Mouse (Mus musculus) T-helper 17 cell (primary cell): Measurements from ENCODE around the gene 4933415F23Rik.
"Not testable (repeated sequence)": the region's sequence is repeated elsewhere in the genome, so short reads cannot be mapped to it uniquely, and the experiment has no call there.

ENCODE experiments used
- in situ Hi-C, 2 experiments: fragments of 300-600 bp; cut with MboI, MseI; formaldehyde crosslinking; loops; 1 replicate in 1 of 2; 2 replicates in 1 of 2; pipeline ENCODE4 v1.15.1; 2025; ENCODE audit warnings: high pct_unique_total_duplicates in 2 of 2

Gene 4933415F23Rik

DNA sequence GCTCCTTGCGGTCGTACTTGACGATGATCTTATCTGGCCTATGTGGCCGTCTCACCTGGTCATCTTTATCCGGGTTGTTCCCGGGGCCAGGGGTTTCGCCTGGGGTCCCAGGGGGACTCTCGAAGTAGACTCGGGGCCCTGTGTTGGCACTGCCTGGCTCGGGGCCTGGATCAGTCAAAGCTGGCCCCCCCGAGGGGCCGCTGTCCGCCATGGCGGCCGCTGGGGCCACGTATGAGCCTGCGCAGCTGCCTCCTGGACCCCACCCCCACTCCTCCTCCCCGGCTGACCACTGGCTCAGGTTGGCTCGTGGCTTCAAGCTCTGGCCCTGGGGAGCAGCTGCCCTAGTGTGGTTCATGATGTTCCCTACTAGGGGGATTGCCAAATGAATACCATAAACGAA lies at the start of gene 4933415F23Rik:
TSS of gene 4933415F23Rik (minus strand) at position 233 of the 400 bp plus-strand sequence.
- in situ Hi-C loops: no loop called here

DNA sequence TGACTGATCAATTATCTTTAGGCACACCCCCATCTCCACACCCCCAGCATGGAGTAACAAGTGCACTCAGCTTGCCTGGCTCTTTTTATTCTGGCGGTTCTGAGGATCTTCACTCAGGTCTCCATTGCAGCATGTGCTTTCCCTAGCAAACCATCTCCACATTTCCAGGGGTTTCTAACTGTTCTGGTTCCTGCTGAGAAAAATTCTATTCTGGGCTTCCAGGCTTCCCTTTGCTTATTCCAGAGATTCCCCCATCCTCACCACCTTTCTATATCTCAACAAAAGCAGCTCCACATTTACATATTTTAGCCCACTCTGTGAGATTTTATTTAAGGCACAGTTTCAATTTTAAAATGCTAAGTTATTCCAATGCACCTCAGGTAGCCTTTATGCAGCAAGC lies 49.7 kb upstream of the 4933415F23Rik start:
- in situ Hi-C loops: loop anchor here in 1 of 2 experiments (25.0 kb wide), 1 partner anchor 539 kb away; no protein-coding TSS in a partner anchor

DNA sequence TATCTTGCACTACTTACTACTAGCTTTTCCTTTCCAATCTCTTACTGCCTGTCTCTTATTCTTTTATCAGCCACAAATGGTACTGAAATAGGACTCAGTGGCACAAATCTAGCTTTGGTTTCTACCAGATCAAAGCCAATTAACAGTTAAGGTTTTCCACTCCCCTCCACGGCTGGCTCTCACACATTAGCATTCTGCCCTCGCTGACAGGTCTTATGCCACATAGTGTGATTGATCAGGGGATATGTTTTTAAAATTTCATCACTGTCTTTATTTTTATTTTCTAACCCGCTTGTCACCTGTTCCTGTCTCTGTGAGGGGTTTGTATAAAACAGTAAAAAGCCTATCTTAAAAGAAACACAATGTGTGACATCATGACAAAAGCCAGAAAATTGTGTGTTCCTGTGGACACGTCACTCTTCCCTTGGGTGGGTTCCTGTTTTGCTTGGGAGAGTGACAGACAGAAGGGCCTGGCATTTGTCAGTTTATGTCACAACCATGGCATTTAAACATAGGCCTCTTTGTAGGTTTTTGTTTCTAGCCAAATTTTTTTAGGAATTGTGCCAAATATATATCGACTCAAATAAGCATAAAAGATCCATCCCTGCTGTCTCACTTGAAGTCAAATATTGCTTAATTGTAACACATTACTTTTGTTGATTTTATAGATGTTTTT lies 44.3 kb upstream of the 4933415F23Rik start:
- in situ Hi-C loops: no loop called here

DNA sequence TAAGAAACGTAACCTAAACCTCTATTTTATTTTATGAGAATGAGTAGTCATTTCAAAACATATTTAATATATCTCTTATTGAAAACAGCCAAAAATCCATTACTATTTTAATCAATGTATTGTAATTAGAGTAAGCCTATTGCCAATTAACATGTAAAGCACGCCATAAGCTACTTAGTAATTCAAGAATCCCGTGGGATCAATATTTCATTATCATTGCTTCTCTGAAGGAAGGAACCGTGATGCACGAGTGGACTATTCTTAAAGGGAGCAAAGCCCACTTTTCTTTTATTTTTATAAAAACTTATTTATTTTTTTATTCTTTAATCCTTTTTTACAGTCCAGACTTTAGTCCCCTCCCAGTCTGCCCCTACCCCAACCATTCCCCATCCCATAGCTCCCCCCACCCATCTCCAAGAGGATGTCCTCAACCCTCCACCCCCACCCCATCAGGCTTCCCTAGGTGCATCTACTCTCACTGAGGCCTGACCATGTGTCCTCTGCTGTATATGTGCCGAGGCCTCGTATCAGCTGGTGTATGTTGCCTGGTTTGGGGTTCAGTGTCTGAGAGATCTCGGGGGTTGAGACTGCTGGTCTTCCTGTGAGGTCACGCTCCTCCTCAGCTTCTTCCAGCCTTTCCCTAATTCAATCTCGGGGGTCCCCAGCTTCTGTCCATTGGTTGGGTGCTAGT lies 39.2 kb upstream of the 4933415F23Rik start:
- in situ Hi-C loops: no loop called here

DNA sequence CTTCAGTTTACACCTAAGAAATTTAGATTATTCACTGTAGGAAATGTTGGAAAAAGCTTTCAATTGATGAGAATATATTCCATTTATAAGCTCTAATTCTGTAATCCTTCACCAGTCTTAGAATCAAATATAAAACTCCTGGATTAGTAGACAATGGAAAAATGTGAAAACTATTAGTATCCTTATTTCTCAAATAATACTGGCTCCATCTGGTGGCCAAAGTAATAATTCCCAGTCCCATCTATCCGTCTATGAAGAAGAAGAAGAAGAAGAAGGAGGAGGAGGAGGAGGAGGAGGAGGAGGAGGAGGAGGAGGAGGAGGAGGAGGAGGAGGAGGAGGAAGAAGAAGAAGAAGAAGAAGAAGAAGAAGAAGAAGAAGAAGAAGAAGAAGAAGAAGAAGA lies 38.5 kb upstream of the 4933415F23Rik start:
- in situ Hi-C loops: not testable (repeated sequence)

DNA sequence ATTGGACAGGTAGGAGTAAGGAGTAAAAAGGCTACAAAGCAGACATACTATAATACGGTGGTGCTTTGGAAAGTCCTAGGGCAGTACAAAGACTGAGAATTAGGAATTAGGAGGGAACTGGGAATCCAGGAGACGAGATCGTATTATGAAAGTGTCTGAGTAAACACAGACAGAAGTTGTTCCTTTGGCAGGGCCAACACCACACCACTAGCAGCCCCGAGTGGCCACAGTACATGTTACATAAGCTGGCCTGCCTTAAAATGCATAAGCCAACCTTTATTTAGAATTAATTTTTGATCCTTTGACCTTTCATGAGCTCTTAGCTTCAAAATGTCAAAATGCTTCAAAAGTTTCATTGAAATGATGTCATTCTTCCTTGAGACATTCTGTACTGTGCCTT lies 18.8 kb upstream of the 4933415F23Rik start:
- in situ Hi-C loops: no loop called here

DNA sequence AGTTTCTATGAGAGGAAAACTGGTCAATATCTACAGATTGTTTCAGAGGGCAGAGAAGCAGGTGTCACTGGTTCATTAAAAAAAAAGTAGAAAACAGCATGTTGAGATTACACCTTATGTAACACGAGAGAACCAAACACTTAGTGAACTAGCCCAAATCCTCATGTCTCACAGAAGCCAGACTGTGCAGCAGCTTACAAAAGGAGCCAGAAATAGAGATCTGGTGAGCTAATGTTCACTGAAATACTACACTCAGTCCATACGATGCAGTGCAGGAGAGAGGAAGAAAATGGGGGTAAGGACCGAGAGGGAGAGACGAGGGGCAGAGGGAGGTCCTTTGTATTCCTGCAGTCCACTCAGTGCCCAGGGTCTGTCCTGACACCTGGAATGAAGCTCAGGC lies 17.4 kb upstream of the 4933415F23Rik start:
- in situ Hi-C loops: no loop called here

DNA sequence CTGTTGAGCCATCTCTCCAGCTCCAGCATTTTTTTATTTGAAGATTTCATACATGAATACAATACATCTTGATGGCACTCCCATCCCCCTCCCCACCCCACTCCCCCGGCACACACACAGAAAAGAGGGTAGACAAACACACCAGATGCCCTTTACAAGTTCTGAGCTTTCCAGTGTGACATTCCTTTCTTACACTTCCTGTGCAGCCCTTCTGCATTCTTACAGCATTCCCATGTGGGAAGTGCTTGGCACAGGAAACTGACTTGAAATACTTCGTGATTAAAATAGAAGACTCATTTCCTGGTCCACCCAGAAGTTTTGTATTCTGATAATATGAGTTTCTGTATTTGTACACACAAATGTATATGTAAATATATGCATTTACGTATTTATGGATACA lies 15.4 kb upstream of the 4933415F23Rik start:
- in situ Hi-C loops: no loop called here

DNA sequence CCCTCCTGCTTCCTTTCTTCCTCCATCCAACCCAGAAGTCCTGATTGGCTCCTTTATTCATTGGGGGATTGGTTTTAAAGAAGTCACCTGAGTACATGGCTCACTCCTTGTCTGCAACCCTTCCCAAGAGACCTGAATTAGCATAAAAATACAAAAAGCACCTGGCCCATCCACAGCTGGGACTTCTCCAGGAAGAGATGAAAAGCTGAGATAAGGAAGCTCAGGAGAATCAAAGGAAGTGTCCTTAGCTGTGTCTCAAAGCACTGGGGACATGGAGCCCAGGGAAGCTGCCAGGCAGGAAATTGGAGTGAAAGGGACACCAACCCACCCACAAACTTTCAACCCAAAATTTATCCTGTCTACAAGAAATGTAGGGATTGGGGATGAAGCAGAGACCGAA lies 7.1 kb upstream of the 4933415F23Rik start:
- in situ Hi-C loops: no loop called here

DNA sequence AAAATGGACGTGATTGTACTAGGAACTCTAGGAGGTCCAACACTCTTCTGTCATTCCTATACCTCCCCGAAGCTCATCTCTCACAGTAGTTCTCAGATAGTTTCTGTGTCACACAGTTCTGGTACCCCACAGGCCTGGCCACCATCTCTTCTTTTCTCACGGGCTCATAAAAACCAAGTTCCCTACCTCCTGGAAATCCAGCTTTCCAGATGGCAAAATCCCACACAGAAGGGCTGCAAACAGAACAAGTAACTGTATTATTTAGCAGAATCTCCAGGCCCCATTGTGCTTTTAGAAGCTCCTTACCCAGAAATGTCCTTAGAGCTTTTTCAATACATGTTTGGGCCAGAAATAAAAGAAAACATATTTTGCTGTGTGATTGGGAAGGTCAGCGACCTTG lies 828 bp upstream of the 4933415F23Rik start:
- in situ Hi-C loops: no loop called here

DNA sequence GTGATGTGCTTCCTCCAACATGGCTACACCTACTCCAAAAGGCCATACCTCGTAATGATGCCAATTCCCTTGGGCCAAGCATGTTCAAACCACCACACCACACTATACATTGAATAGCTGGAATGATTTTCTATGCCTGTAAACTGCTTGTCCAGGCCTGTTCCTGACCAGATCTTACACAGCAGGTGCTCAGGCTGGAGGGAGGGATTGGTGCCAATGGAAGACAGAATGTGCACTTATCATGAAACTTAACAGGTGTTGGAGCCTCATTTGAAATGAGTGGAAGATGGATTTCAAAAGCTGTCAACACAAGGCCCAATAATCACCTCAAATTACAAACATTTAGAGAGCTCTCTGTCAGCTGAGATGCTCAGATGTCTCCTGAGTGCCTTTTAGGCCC lies 2.3 kb downstream of the 4933415F23Rik start:
- in situ Hi-C loops: no loop called here

DNA sequence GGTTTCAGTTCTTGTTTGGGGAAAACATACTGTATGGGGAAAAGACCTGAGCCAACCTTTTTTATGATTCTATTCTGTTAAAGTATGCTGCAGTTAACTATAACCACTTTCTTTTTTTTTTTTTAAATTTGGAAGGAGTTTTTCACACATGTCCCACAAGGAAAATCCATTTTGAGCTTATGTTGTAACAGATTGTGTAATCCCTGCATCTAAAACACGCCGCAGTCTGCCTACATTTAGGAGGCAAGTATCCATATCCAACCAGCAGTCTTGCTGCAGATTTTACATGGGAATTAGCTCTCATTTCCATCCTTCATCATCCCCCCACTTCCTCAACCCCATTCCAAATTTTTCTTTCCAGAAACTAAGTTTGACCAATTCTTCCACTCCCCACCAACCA lies 3.6 kb downstream of the 4933415F23Rik start:
- in situ Hi-C loops: no loop called here

DNA sequence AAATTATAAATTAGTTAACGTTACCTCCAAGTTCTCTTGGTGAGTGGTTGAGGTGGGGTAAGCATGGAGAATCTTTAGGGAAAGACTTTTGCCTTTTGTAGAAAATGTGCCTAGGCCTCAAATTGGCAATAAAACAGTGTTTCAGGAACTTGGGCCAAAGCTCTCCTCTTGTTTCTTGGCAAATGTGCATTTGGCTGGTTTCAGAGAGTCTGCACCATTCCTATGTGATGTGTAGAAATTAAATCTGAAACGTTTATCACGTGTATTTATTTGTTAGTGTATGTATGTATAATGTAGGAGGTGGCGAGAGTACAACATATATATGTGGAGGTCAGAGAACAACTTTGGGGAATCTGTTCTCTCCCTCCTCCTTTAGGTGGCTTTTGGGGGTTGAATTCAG lies 4.1 kb downstream of the 4933415F23Rik start:
- in situ Hi-C loops: no loop called here

DNA sequence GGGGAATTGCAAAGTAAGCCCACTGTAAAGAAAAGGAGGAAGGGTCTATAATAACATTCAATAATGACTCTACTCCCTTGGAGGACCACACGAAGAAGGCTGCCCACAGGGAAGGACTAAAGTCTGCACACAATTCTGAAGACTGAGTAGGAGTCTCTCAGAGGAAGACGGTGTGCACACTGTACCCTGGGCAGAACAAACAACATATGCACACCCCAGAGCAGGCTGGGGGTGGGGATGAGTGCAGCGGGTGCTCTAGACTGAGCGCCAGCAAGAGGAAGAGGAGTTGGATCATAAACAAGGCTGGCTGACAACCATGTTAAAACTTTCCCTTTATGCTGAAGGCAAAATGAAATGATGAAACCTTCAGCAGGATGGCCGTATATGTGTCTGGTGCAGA lies 34.3 kb downstream of the 4933415F23Rik start:
- in situ Hi-C loops: no loop called here

DNA sequence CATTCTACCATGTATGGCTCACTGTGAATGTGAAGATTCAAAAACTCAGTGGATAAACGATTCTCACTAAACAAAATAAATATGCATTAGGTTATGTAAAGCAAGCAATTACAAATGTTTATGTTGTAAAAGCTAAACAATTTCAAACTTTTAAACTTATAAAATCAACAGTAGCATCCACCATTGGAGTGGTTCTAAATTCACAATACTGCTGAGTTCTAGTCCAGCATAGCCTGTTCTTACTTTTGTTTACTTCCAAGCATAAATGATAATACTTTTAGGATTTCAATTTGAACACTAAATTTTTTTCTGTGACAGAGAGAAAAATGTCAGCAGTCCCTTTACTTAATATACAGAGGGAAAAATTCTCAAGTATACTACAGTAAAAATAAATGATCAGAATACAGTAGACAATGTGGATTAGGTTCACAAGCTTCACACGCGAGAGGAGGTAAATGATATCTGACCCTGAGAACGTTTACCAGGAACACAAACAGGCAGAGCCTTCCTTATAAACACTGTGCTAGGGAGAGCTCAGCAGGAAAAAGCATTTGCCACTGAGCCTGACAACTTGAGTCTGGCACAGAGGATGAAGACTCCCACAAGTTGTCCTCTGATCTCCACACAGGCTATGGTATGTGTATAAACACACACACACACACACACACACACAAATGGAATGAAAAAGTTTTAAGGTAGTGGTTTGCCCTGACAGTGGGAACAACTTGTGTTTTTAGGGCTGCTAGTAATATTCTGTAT lies 37.2 kb downstream of the 4933415F23Rik start:
- in situ Hi-C loops: no loop called here

DNA sequence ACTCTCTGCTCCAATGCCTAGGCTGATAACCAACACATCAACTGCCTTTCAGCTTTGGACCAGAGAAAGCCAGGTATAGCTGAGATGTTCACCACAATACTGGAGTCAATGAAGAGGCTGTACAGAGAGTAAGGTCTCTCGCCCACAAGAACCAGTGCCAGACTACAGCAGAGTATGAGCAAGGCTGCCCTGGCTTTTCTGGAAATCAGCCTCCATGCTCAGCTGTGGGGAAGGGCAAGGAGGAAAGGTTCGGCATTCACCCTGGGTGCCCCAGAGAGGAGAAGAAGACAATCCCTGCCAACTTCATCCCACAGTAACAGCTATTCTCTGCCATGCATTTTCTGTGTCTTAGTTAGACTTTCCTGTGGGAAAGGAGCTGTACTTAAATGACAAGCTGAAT lies 38.1 kb downstream of the 4933415F23Rik start:
- in situ Hi-C loops: no loop called here

DNA sequence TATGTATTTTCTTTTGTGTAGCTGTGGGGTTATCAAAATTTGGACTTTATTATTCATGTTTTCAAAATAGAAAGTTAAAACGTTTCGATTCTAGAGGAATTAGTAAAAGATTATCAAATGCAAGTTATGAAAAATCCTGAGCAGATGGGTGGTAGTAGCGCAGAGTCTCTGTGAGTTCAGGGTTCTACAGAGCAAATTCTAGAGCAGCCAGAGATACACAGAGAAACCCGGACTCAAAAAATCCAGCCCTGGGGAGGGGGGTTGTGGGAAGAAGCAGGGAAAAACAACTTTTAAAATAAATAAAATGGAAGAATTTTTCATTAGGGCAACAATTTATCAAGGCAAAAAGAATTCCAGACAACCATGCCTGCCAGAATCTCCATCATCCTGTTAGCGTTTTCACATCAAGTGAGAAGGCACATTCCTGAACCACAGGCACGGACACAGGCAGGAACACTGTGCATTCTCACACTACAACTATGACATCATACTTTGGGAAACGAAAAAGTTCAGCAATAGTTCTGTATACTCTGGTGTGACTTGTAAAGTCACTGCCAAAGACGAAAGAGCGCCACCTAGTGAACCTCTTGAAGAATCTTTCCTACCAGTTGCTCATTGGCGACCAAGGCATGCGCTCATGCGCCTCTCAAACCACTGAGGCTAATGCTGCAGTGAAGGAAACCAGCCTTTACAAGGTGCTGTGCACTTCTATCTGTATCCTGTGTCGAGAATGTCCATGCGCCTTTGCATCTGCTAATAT lies 40.3 kb downstream of the 4933415F23Rik start:
- in situ Hi-C loops: no loop called here

DNA sequence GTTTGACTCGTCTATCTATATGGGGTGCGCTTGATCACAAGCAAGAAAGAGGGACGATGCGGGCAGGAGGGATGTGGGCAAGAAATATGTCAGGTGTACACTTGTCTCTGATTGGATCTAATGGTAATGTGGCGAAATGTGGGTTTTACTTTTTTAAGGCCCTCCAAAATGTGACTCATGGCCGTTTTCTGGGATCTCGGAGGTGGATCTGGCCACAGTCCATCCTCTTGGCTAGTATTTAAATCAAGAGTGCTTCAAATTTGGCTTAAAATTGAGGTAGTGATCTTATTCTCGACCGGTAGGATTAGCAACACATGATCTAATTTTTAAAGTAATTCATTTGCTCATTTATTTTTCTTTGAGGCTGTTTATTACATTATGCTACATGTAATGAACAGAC lies 42.0 kb downstream of the 4933415F23Rik start:
- in situ Hi-C loops: no loop called here
